Mouse (Mus musculus): Measurements from ENCODE around the gene P2ry2. TPM values are rescaled to one million over a fixed set of nuclear protein-coding genes. Genes with fewer than 3 reads are reported as not detected.

The P2ry2 gene
- 2.3 and 3.5 TPM in 2 replicates for polyA plus RNA-seq (2012; rRNA removed)

DNA sequence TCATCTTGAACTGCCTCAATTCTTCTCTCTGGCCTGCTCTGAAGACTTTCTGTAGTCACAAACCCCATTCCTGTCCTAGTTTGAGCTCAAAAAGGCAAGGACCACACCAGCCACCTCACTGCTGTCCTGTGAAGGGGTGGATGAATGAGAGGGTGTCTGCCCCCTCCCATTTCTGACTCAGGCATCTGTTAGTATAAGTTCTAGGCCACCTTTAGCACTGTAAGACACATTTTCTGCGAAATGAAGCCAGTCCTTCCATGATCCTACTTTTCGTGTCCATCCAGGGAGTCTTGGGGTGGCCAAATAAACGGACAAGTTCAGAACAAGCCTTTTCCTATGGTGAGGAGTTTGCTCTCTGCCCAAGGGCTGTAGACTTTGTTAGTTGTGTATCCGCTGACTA lies at the start of gene P2ry2:
P2ry2 (minus strand) TSS at position 326 of the 400 bp plus-strand sequence.
- Histone ChIP-seq H3K36me3 (ENCODE audit: control insufficient read depth, insufficient read depth, low read length) (no peaks in the 10 kb centered on the region), H3K4me3 (ENCODE audit: control insufficient read depth, low read depth, low read length) (peak within 1 kb of the TSS; percentile 64), H3K27me3 (ENCODE audit: control insufficient read depth, insufficient read depth, low read length) (no peaks in the 10 kb centered on the region), H3K27ac (ENCODE audit: control insufficient read depth, insufficient read depth, low read depth, low read length) (no peak within 1 kb of the TSS), H3K4me1 (ENCODE audit: control insufficient read depth, insufficient read depth, low read length) (peaks cover 2% of the 10 kb centered on the region; the same call in 1 of the 2 replicates)
- TF ChIP-seq CTCF (IDR thresholded peaks at IDR 0.05; ENCODE audit: control insufficient read depth, insufficient read depth, insufficient replicate concordance, low read depth, low read length) (no peak), POLR2A (IDR thresholded peaks at IDR 0.05; ENCODE audit: control insufficient read depth, low read depth, low read length) (no peak)

DNA sequence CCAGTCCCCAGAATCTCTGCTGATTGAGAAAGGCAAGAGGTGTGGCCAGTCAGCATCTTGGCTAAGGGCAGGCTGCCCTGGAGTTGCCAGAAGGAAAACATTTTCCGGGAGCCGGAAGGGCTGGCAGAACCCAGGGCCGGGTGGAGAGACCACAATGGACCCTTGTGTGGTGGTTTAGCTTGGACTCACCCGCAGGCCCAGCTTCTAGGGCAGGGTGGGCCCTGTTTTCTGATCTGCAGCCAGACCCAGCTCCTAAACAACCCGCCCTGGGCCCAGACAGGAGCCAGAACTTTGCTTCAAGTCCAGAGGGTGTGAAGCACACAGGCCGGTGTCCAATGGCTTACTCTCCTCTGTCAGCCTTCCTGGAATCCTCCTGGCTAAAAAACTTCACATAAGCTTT lies 49.6 kb upstream of the P2ry2 start:
- Histone ChIP-seq H3K36me3 (ENCODE audit: control insufficient read depth, insufficient read depth, low read length) (no peaks in the 10 kb centered on the region), H3K4me3 (ENCODE audit: control insufficient read depth, low read depth, low read length) (no peak overlapping the region), H3K27me3 (ENCODE audit: control insufficient read depth, insufficient read depth, low read length) (no peaks in the 10 kb centered on the region), H3K27ac (ENCODE audit: control insufficient read depth, insufficient read depth, low read depth, low read length) (no peak overlapping the region), H3K4me1 (ENCODE audit: control insufficient read depth, insufficient read depth, low read length) (peaks cover 9% of the 10 kb centered on the region)
- TF ChIP-seq CTCF (IDR thresholded peaks at IDR 0.05; ENCODE audit: control insufficient read depth, insufficient read depth, insufficient replicate concordance, low read depth, low read length) = no peak
- no peak for TF ChIP-seq POLR2A (IDR thresholded peaks at IDR 0.05; ENCODE audit: control insufficient read depth, low read depth, low read length)

DNA sequence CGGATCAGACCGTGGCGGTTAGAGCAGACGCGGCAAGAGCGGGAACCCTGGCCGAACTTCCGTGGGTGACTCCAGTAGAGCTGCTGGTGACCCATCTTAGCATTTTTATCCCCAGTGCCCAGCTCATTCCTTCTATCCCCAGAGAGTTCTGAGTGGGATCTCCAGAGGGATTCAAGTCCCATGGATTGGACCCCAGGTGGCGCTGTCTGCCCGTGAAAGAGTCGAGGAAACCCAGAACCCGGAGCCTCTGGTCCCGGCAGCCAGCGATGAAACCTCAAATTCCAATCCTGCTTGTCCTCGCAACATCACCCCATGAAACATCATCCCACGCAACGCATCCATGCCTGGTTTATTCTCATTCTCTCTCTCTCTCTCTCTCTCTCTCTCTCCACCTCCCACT lies 48.7 kb upstream of the P2ry2 start:
- H3K4me3 ChIP-seq (ENCODE audit: control insufficient read depth, low read depth, low read length) = peak overlapping the region; percentile 44
- H3K36me3 ChIP-seq (ENCODE audit: control insufficient read depth, insufficient read depth, low read length) = no peaks in the 10 kb centered on the region

DNA sequence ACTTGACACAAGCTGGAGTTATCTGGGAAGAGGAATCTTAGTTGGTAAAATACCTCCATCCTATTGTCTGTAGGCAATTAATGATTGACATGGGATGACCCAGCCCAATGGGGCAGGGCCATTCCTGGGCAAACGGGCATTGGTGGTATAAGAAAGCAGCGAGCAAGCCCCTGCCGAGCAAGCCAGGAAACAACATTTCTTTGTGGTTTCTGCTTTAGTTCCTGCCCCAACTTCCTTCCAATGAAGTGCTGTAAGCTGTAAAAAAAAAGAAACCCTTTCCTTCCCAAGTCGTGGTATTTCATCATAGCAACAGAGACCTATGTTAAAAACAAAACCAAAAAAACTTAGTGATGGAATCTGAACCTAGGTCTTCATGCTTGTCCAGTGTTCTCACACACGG lies 47.8 kb upstream of the P2ry2 start:
- H3K27me3 ChIP-seq (ENCODE audit: control insufficient read depth, insufficient read depth, low read length) = no peaks in the 10 kb centered on the region
- TF ChIP-seq POLR2A (IDR thresholded peaks at IDR 0.05; ENCODE audit: control insufficient read depth, low read depth, low read length) = no peak
- TF ChIP-seq CTCF (IDR thresholded peaks at IDR 0.05; ENCODE audit: control insufficient read depth, insufficient read depth, insufficient replicate concordance, low read depth, low read length) = no peak
- H3K27ac ChIP-seq (ENCODE audit: control insufficient read depth, insufficient read depth, low read depth, low read length) = no peak overlapping the region

More for the DNA sequence above, 48.7 kb upstream of the P2ry2 start:
- peaks cover 9% of the 10 kb centered on the region for H3K4me1 ChIP-seq (ENCODE audit: control insufficient read depth, insufficient read depth, low read length)
- no peak overlapping the region for H3K27ac ChIP-seq (ENCODE audit: control insufficient read depth, insufficient read depth, low read depth, low read length)
- no peaks in the 10 kb centered on the region for H3K27me3 ChIP-seq (ENCODE audit: control insufficient read depth, insufficient read depth, low read length)
- TF ChIP-seq POLR2A (IDR thresholded peaks at IDR 0.05; ENCODE audit: control insufficient read depth, low read depth, low read length) (no peak), CTCF (IDR thresholded peaks at IDR 0.05; ENCODE audit: control insufficient read depth, insufficient read depth, insufficient replicate concordance, low read depth, low read length) (peak; percentile 44; the same call in 1 of the 2 replicates)

DNA sequence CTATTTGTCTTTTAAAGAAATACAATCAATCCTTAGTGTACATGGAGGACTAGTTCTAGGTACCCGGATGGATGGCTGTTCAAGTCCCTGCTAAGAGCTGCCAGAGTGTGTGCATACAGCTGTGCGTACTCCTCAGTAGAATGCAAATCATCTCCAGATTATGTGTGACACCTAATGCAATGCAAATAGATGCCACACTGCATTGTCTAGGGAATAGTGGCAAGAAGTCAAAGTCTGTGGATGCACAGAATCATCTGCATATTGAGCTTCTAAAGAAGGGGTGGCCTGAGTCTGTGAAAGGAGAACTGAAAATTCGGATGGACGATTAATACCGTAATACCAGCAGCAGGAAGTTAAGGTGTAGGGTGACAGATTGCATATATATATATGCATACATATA lies 46.5 kb upstream of the P2ry2 start:
- Histone ChIP-seq H3K27me3 (ENCODE audit: control insufficient read depth, insufficient read depth, low read length) (no peaks in the 10 kb centered on the region), H3K4me1 (ENCODE audit: control insufficient read depth, insufficient read depth, low read length) (peaks cover 9% of the 10 kb centered on the region), H3K27ac (ENCODE audit: control insufficient read depth, insufficient read depth, low read depth, low read length) (no peak overlapping the region), H3K36me3 (ENCODE audit: control insufficient read depth, insufficient read depth, low read length) (no peaks in the 10 kb centered on the region), H3K4me3 (ENCODE audit: control insufficient read depth, low read depth, low read length) (no peak overlapping the region)
- TF ChIP-seq POLR2A (IDR thresholded peaks at IDR 0.05; ENCODE audit: control insufficient read depth, low read depth, low read length) (no peak), CTCF (IDR thresholded peaks at IDR 0.05; ENCODE audit: control insufficient read depth, insufficient read depth, insufficient replicate concordance, low read depth, low read length) (no peak)

More for the DNA sequence above, 47.8 kb upstream of the P2ry2 start:
- Histone ChIP-seq H3K4me3 (ENCODE audit: control insufficient read depth, low read depth, low read length) (no peak overlapping the region), H3K4me1 (ENCODE audit: control insufficient read depth, insufficient read depth, low read length) (peaks cover 9% of the 10 kb centered on the region), H3K36me3 (ENCODE audit: control insufficient read depth, insufficient read depth, low read length) (no peaks in the 10 kb centered on the region)

DNA sequence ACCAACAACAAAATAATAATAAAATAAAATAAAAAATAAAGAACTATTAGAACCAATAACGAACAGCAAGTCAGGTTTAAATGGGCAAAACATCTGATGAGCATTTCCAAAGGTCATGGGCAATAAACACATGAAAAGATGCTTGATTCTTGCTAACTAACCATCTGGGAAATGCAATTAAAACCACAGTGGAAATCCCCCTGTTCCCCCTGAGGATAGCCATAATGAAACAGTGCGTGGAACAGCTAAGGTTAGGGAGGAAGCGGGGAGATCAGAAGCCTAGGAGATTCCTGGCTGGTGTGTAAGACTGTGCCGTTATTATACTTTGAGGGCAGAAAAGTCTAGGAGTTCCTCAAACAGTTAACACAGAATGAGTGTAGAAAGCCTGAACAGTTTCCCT lies 44.6 kb upstream of the P2ry2 start:
- H3K27ac ChIP-seq (ENCODE audit: control insufficient read depth, insufficient read depth, low read depth, low read length) = no peak overlapping the region
- no peaks in the 10 kb centered on the region for H3K36me3 ChIP-seq (ENCODE audit: control insufficient read depth, insufficient read depth, low read length)
- no peak overlapping the region for H3K4me3 ChIP-seq (ENCODE audit: control insufficient read depth, low read depth, low read length)
- peaks cover 9% of the 10 kb centered on the region for H3K4me1 ChIP-seq (ENCODE audit: control insufficient read depth, insufficient read depth, low read length)
- TF ChIP-seq CTCF (IDR thresholded peaks at IDR 0.05; ENCODE audit: control insufficient read depth, insufficient read depth, insufficient replicate concordance, low read depth, low read length) (no peak), POLR2A (IDR thresholded peaks at IDR 0.05; ENCODE audit: control insufficient read depth, low read depth, low read length) (no peak)
- H3K27me3 ChIP-seq (ENCODE audit: control insufficient read depth, insufficient read depth, low read length) = no peaks in the 10 kb centered on the region

DNA sequence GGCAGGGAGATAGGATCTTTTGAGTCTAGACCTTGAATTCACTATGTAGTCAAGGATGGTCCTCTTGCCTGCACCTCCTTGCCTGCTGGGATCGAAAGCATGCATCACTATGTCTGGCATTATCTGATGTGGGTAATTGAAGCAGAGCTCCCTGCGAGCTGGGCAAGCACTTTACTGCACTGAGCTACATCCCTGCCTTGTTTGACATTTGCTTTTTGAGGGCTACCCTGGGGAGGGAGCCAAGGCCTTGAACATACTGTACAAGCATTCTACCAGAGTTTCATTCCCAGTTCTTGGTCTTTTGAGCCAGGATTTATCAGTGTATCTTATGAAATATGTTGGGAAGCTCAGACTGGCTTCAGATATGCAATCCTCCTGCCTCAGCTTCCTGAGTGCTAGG lies 40.5 kb upstream of the P2ry2 start:
- H3K27ac ChIP-seq (ENCODE audit: control insufficient read depth, insufficient read depth, low read depth, low read length) = peak overlapping the region; percentile 39; the same call in 1 of the 2 replicates
- no peaks in the 10 kb centered on the region for H3K36me3 ChIP-seq (ENCODE audit: control insufficient read depth, insufficient read depth, low read length)
- TF ChIP-seq CTCF (IDR thresholded peaks at IDR 0.05; ENCODE audit: control insufficient read depth, insufficient read depth, insufficient replicate concordance, low read depth, low read length) (no peak), POLR2A (IDR thresholded peaks at IDR 0.05; ENCODE audit: control insufficient read depth, low read depth, low read length) (no peak)
- no peak overlapping the region for H3K4me3 ChIP-seq (ENCODE audit: control insufficient read depth, low read depth, low read length)
- H3K4me1 ChIP-seq (ENCODE audit: control insufficient read depth, insufficient read depth, low read length) = peaks cover 12% of the 10 kb centered on the region
- no peaks in the 10 kb centered on the region for H3K27me3 ChIP-seq (ENCODE audit: control insufficient read depth, insufficient read depth, low read length)

Measured in testis, adult 2 months (tissue).